Mouse (Mus musculus) liver, embryonic 14.5 days (tissue): ENCODE results near the gene Pafah1b2. TPM values are rescaled to one million over a fixed set of nuclear protein-coding genes. Genes with fewer than 3 reads are reported as not detected.
A peak's percentile ranks its signal among the peaks of the same experiment; 100 is the strongest.

ENCODE experiments used
- ATAC-seq: fragments of 200-750 bp; cut with Nextera tagmentation; 2 replicates; pipeline ENCODE4 v1.8.0; 2017; ENCODE audit warnings: moderate number of reproducible peaks, mild to moderate bottlenecking, moderate library complexity; ENCODE audit not compliant: insufficient read depth
- DNase-seq, 3 experiments: peaks; one replicate each; pipeline ENCODE4 v3.0.0-alpha.2; 2012 to 2013; ENCODE audit warnings: low read depth in 3 of 3, low spot score in 3 of 3
- H3K27ac ChIP-seq: fragments of 300-500 bp; sonication (generic); 2 replicates; pipeline ENCODE4 v1.5.1; 2014; ENCODE audit warnings: moderate library complexity, mild to moderate bottlenecking, control low read depth, inconsistent platforms
- H3K27me3 ChIP-seq: fragments of 300-500 bp; sonication (generic); 2 replicates; pipeline ENCODE4 v1.6.1; 2014; ENCODE audit warnings: mild to moderate bottlenecking, low read length, moderate library complexity; ENCODE audit not compliant: control insufficient read depth, insufficient read depth
- H3K36me3 ChIP-seq: fragments of 300-500 bp; sonication (generic); replicated peaks from 2 replicates; pipeline ENCODE4 v1.6.1; 2014; ENCODE audit warnings: low read depth; ENCODE audit not compliant: control insufficient read depth, insufficient read depth
- H3K4me1 ChIP-seq, 2 experiments: fragments of 200-500 bp in 1 of 2; fragments of 300-500 bp in 1 of 2; sonication (generic) in 1 of 2; replicated peaks; 2 replicates each; pipeline ENCODE4 v1.6.1; 2012 to 2014; ENCODE audit warnings: antibody characterized with exemption in 1 of 2, inconsistent platforms in 1 of 2, low read length in 1 of 2; ENCODE audit not compliant: control insufficient read depth in 2 of 2, insufficient read depth in 2 of 2
- H3K4me2 ChIP-seq: fragments of 300-500 bp; sonication (generic); 2 replicates; pipeline ENCODE4 v1.6.1; 2014; ENCODE audit warnings: low read depth, mild to moderate bottlenecking, control low read depth, moderate library complexity
- H3K4me3 ChIP-seq, 2 experiments: fragments of 200-500 bp in 1 of 2; fragments of 300-500 bp in 1 of 2; sonication (generic) in 1 of 2; 2 replicates each; pipeline ENCODE4 v1.5.1; 2012 to 2014; ENCODE audit warnings: low read depth in 2 of 2, low read length in 2 of 2, mild to moderate bottlenecking in 2 of 2, control low read depth in 1 of 2, inconsistent platforms in 1 of 2, moderate library complexity in 1 of 2; ENCODE audit not compliant: insufficient read depth in 1 of 2
- H3K9ac ChIP-seq: fragments of 300-500 bp; sonication (generic); replicated peaks from 2 replicates; pipeline ENCODE4 v1.6.1; 2014; ENCODE audit warnings: mild to moderate bottlenecking, control low read depth, moderate library complexity
- H3K9me3 ChIP-seq: fragments of 300-500 bp; sonication (generic); 2 replicates; pipeline ENCODE4 v1.6.1; 2016; ENCODE audit warnings: low read length, mixed read lengths; ENCODE audit not compliant: control insufficient read depth
- CTCF ChIP-seq: IDR thresholded peaks from 2 replicates; pipeline ENCODE4 v1.5.1; 2016; ENCODE audit warnings: antibody characterized with exemption, low read depth, control low read depth
- EP300 ChIP-seq: IDR thresholded peaks from 2 replicates; pipeline ENCODE4 v1.6.1; 2016; ENCODE audit warnings: antibody characterized with exemption, low read depth
- WGBS: fragments of 180-500 bp; shearing (Covaris S2); extraction: QIAGEN DNeasy Blood & Tissue Kit; methylation state at CpG from one replicate; pipeline ENCODE4 v1.1.7; 2014; ENCODE audit not compliant: insufficient replicate concordance; 5-methylcytosine and 5-hydroxymethylcytosine counted together
- polyA plus RNA-seq, 2 experiments: library from polyadenylated mRNA; depleted of rRNA in 1 of 2; stranded (reverse) in 1 of 2; unstranded in 1 of 2; fragments of >200 nt; fragmentation: Nextera tagmentation in 1 of 2; extraction: Ambion mirVana in 1 of 2; gene quantifications; 2 replicates each; pipeline versions ENCODE4 v1.2.1 to v1.2.3; 2012 to 2014

Gene Pafah1b2
- polyA plus RNA-seq, 2 experiments = 23.1 to 59.6 TPM

- no peaks in the 10 kb centered on the region for H3K9me3 ChIP-seq
- ATAC-seq (peak; percentile 38), DNase-seq (no peak)
- 25% methylated on average over 3 of the region's 3 CpGs for WGBS
- no peak overlapping the region for H3K4me3 ChIP-seq
- peaks cover 3 to 9% of the 10 kb centered on the region in 2 experiments for H3K4me1 ChIP-seq
- peaks cover 7% of the 10 kb centered on the region for H3K27me3 ChIP-seq
- no peak overlapping the region for H3K4me2 ChIP-seq
- peaks cover 6% of the 10 kb centered on the region for H3K36me3 ChIP-seq
- TF ChIP-seq EP300 (no peak), CTCF (peak; percentile 86)
- H3K9ac ChIP-seq = no peak overlapping the region
- H3K27ac ChIP-seq = no peak overlapping the region
These were observed 75.6 kb downstream of the Pafah1b2 start for GRCm38 (mm10) chr9:45936883-45937282.

DNA sequence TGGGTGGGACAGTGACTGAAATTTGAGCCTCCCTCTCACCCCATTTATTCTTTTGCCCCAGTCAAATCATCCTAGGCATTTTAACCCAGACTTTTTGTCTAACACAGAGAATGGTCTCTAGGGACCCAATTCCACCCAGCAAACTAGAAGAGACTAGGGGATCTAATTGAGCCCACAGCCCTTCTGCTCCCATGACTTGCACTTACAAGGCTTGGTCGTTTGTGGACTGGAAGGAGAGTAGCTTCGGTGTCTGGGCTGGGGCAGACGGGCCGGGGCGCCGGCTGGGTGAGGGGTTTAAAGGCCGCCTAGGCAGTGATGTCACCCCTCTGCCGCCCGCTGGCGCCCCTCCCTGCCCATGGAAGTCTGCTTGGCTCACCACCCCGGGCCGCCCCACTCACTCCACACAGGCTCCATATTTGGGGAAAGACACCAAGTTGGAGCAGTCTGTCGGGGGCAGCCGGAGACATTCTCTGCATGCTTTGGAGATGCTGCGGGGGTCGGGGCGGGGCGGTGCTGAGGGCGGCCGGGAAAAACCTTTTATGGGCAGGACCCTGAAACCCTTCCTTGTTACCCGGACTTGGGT, 76.8 kb downstream of the Pafah1b2 start, which contains the start of gene Tagln:
Tagln (minus strand) TSS at position 431 of the 583 bp plus-strand sequence.
- ATAC-seq (no peak), DNase-seq (no peak)
- no peak within 1 kb of the TSS for H3K27ac ChIP-seq
- H3K9ac ChIP-seq = no peak within 1 kb of the TSS
- TF ChIP-seq CTCF (no peak), EP300 (no peak)
- H3K4me2 ChIP-seq = no peak within 1 kb of the TSS
- peaks cover 7% of the 10 kb centered on the region for H3K27me3 ChIP-seq
- H3K9me3 ChIP-seq = no peaks in the 10 kb centered on the region
- peaks cover 2% of the 10 kb centered on the region; the same call in 1 of the 2 replicates for H3K36me3 ChIP-seq
- WGBS = 16% methylated on average over 20 of the region's 21 CpGs
- peaks cover 0 to 10% of the 10 kb centered on the region in 2 experiments; a peak in 2 of 4 replicates for H3K4me1 ChIP-seq
- H3K4me3 ChIP-seq = no peak within 1 kb of the TSS

DNA sequence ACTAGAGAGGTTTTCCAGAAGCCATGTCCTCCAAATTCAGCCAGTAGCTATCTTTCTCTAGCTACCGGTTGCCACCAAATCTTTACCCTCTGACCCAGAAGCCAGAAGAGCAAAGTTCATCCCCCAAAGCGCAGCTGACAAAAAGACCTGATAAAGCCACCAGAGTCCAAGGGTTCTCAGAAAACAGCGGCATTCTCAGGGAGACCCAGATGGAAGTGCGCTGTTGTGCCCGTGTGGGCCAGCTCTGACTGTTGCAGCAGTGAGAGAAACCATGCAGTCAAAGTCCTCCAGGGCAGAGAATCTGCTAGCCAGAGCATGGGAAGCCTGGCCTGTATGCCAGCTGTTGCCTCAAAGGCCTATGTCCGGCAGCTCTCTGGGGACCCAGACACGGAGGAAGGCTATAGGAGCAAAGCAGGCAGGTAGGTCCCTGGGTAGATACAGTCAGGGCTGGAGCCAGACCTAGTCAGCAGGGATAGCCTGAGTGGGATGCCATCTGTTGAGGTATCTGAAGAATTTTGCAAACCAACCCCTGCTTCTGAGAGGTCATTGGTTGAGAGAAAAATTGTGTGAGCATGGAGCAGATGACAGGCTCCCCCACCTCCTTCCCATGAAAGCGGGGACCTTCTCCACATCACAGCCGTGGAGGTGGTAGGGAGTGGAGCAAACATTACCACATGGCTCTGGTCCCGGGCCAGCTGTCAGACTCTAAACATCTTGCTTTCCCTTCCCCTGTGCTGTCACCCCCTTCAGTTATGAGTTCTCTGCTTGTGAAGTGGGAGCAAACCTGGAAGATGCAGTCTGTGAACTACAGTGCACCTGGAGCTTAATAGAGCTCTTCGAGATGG, 79.7 kb downstream of the Pafah1b2 start:
- peaks cover 7% of the 10 kb centered on the region for H3K27me3 ChIP-seq
- H3K9me3 ChIP-seq = no peaks in the 10 kb centered on the region
- no peak overlapping the region for H3K9ac ChIP-seq
- no peak overlapping the region for H3K27ac ChIP-seq
- ATAC-seq (no peak), DNase-seq (no peak)
- H3K4me3 ChIP-seq = no peak overlapping the region
- H3K4me2 ChIP-seq = peak overlapping the region; percentile 27; the same call in 1 of the 2 replicates
- peaks cover 9% of the 10 kb centered on the region for H3K36me3 ChIP-seq
- TF ChIP-seq CTCF = no peak
- no peak for TF ChIP-seq EP300
- WGBS = 65% methylated on average over 11 of the region's 11 CpGs
- peaks cover 0 to 10% of the 10 kb centered on the region in 2 experiments; a peak in 2 of 4 replicates for H3K4me1 ChIP-seq

DNA sequence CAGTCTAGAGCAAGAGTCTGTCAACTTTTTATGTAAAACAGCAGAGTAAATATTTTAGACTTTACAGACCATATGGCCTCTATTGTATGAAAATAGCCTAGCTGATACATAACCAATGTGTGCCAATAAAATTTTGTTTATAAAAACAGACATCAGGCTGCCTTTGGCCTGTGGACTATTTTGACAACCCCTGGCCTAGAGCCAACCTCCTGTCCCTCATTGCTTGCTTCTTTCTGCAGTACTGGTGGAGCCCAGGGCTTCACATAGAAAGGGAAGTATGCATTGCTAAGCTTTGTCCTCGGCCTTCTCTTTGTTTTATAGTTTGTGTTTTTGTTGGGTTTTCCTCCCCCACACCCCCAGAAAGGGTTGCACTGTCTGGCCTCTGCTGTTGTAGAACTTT, 80.5 kb downstream of the Pafah1b2 start:
- Histone ChIP-seq H3K9ac (no peak overlapping the region), H3K9me3 (no peaks in the 10 kb centered on the region), H3K27me3 (peaks cover 7% of the 10 kb centered on the region), H3K4me2 (no peak overlapping the region), H3K36me3 (peaks cover 9% of the 10 kb centered on the region), H3K4me3 (no peak overlapping the region), H3K4me1 (peaks cover 0 to 10% of the 10 kb centered on the region in 2 experiments; a peak in 2 of 4 replicates), H3K27ac (no peak overlapping the region; the same call in 1 of the 2 replicates)
- 40% methylated on average over 1 of the region's 1 CpGs for WGBS
- ATAC-seq = no peak
- TF ChIP-seq CTCF = no peak
- no peak for TF ChIP-seq EP300
- no peak for DNase-seq

- no peak for TF ChIP-seq EP300
- no peak for TF ChIP-seq CTCF
- no peaks in the 10 kb centered on the region for H3K9me3 ChIP-seq
- no peak for ATAC-seq
These were observed 83.2 kb downstream of the Pafah1b2 start for GRCm38 (mm10) chr9:45929285-45929684.

More at GRCm38 (mm10) chr9:45929285-45929684, 83.2 kb downstream of the Pafah1b2 start:
- H3K27me3 ChIP-seq = no peaks in the 10 kb centered on the region
- H3K36me3 ChIP-seq = peaks cover 13% of the 10 kb centered on the region
- H3K4me3 ChIP-seq = no peak overlapping the region
- DNase-seq = no peak
- H3K4me1 ChIP-seq = peaks cover 0 to 10% of the 10 kb centered on the region in 2 experiments; a peak in 1 of 4 replicates
- H3K9ac ChIP-seq = no peak overlapping the region
- 73% methylated on average over 5 of the region's 5 CpGs for WGBS
- H3K27ac ChIP-seq = no peak overlapping the region
- H3K4me2 ChIP-seq = no peak overlapping the region
